Mouse (Mus musculus): ENCODE results near the gene Nt5c2. TPM values are rescaled to one million over a fixed set of nuclear protein-coding genes. Genes with fewer than 3 reads are reported as not detected.

Gene Nt5c2
- polyA plus RNA-seq, 1 experiment from 2014 or later: 23.0 TPM

GRCm38 (mm10) chr19:46911492-46911891 is 103.5 kb downstream of the Nt5c2 start:
- ATAC-seq: no peak
- no peak overlapping the region for H3K27ac ChIP-seq (ENCODE audit: low read depth, low read length)
- no peak overlapping the region for H3K9ac ChIP-seq (ENCODE audit: low read depth, low read length)
- no peaks in the 10 kb centered on the region for H3K27me3 ChIP-seq (replicated peaks; ENCODE audit: control insufficient read depth, insufficient read depth, low read length)
- H3K4me1 ChIP-seq (replicated peaks; ENCODE audit: control insufficient read depth, insufficient read depth, low read length): no peaks in the 10 kb centered on the region
- TF ChIP-seq CTCF (IDR thresholded peaks at IDR 0.05; ENCODE audit: low read depth): no peak
- WGBS: 62% methylated on average over 3 of the region's 3 CpGs
- H3K4me2 ChIP-seq (replicated peaks; ENCODE audit: low read depth): no peak overlapping the region
- H3K36me3 ChIP-seq (ENCODE audit: control insufficient read depth, insufficient read depth): no peaks in the 10 kb centered on the region
- H3K4me3 ChIP-seq (ENCODE audit: low read depth, low read length): no peak overlapping the region
- H3K9me3 ChIP-seq (ENCODE audit: control insufficient read depth): no peaks in the 10 kb centered on the region

- 82% methylated on average over 4 of the region's 4 CpGs for WGBS
- Histone ChIP-seq H3K27ac (ENCODE audit: low read depth, low read length) (no peak overlapping the region), H3K4me1 (replicated peaks; ENCODE audit: control insufficient read depth, insufficient read depth, low read length) (no peaks in the 10 kb centered on the region)
Measured at GRCm38 (mm10) chr19:46908977-46909376, 106.0 kb downstream of the Nt5c2 start.

GRCm38 (mm10) chr19:46908207-46908606 is 106.7 kb downstream of the Nt5c2 start:
- Histone ChIP-seq H3K36me3 (ENCODE audit: control insufficient read depth, insufficient read depth) (no peaks in the 10 kb centered on the region; the same call in 1 of the 2 replicates), H3K9ac (ENCODE audit: low read depth, low read length) (no peak overlapping the region), H3K4me1 (replicated peaks; ENCODE audit: control insufficient read depth, insufficient read depth, low read length) (no peaks in the 10 kb centered on the region), H3K27ac (ENCODE audit: low read depth, low read length) (no peak overlapping the region), H3K4me3 (ENCODE audit: low read depth, low read length) (no peak overlapping the region), H3K9me3 (ENCODE audit: control insufficient read depth) (no peaks in the 10 kb centered on the region), H3K27me3 (replicated peaks; ENCODE audit: control insufficient read depth, insufficient read depth, low read length) (no peaks in the 10 kb centered on the region), H3K4me2 (replicated peaks; ENCODE audit: low read depth) (no peak overlapping the region)
- TF ChIP-seq CTCF (IDR thresholded peaks at IDR 0.05; ENCODE audit: low read depth): no peak
- WGBS: 84% methylated on average over 5 of the region's 5 CpGs
- ATAC-seq: no peak

More at GRCm38 (mm10) chr19:46908977-46909376, 106.0 kb downstream of the Nt5c2 start:
- Histone ChIP-seq H3K27me3 (replicated peaks; ENCODE audit: control insufficient read depth, insufficient read depth, low read length) (no peaks in the 10 kb centered on the region), H3K36me3 (ENCODE audit: control insufficient read depth, insufficient read depth) (no peaks in the 10 kb centered on the region; the same call in 1 of the 2 replicates), H3K9me3 (ENCODE audit: control insufficient read depth) (no peaks in the 10 kb centered on the region), H3K4me3 (ENCODE audit: low read depth, low read length) (no peak overlapping the region), H3K4me2 (replicated peaks; ENCODE audit: low read depth) (no peak overlapping the region), H3K9ac (ENCODE audit: low read depth, low read length) (no peak overlapping the region)
- ATAC-seq: no peak
- no peak for TF ChIP-seq CTCF (IDR thresholded peaks at IDR 0.05; ENCODE audit: low read depth)

- H3K4me1 ChIP-seq (replicated peaks; ENCODE audit: control insufficient read depth, insufficient read depth, low read length): no peaks in the 10 kb centered on the region
- no peak overlapping the region for H3K9ac ChIP-seq (ENCODE audit: low read depth, low read length)
- ATAC-seq: no peak
- no peaks in the 10 kb centered on the region for H3K9me3 ChIP-seq (ENCODE audit: control insufficient read depth)
- H3K4me3 ChIP-seq (ENCODE audit: low read depth, low read length): no peak overlapping the region
- no peaks in the 10 kb centered on the region for H3K27me3 ChIP-seq (replicated peaks; ENCODE audit: control insufficient read depth, insufficient read depth, low read length)
- TF ChIP-seq CTCF (IDR thresholded peaks at IDR 0.05; ENCODE audit: low read depth): no peak
- H3K4me2 ChIP-seq (replicated peaks; ENCODE audit: low read depth): no peak overlapping the region
- H3K27ac ChIP-seq (ENCODE audit: low read depth, low read length): no peak overlapping the region
- WGBS: 75% methylated on average over 4 of the region's 4 CpGs
- H3K36me3 ChIP-seq (ENCODE audit: control insufficient read depth, insufficient read depth): no peaks in the 10 kb centered on the region; the same call in 1 of the 2 replicates
Measured at GRCm38 (mm10) chr19:46905971-46906370, 109.0 kb downstream of the Nt5c2 start.

- H3K27me3 ChIP-seq (replicated peaks; ENCODE audit: control insufficient read depth, insufficient read depth, low read length): no peaks in the 10 kb centered on the region
- H3K36me3 ChIP-seq (ENCODE audit: control insufficient read depth, insufficient read depth): no peaks in the 10 kb centered on the region; the same call in 1 of the 2 replicates
- no peak for ATAC-seq
- H3K9ac ChIP-seq (ENCODE audit: low read depth, low read length): no peak overlapping the region
- H3K4me2 ChIP-seq (replicated peaks; ENCODE audit: low read depth): no peak overlapping the region
- no peaks in the 10 kb centered on the region for H3K9me3 ChIP-seq (ENCODE audit: control insufficient read depth)
- H3K27ac ChIP-seq (ENCODE audit: low read depth, low read length): no peak overlapping the region
- TF ChIP-seq CTCF (IDR thresholded peaks at IDR 0.05; ENCODE audit: low read depth): no peak
- H3K4me1 ChIP-seq (replicated peaks; ENCODE audit: control insufficient read depth, insufficient read depth, low read length): no peaks in the 10 kb centered on the region
- H3K4me3 ChIP-seq (ENCODE audit: low read depth, low read length): no peak overlapping the region
Measured at GRCm38 (mm10) chr19:46905383-46905782, 109.6 kb downstream of the Nt5c2 start.

GRCm38 (mm10) chr19:46904907-46905306 is 110.0 kb downstream of the Nt5c2 start:
- Histone ChIP-seq H3K27ac (ENCODE audit: low read depth, low read length) (no peak overlapping the region), H3K36me3 (ENCODE audit: control insufficient read depth, insufficient read depth) (no peaks in the 10 kb centered on the region; the same call in 1 of the 2 replicates), H3K4me3 (ENCODE audit: low read depth, low read length) (no peak overlapping the region), H3K4me2 (replicated peaks; ENCODE audit: low read depth) (no peak overlapping the region), H3K9me3 (ENCODE audit: control insufficient read depth) (no peaks in the 10 kb centered on the region), H3K4me1 (replicated peaks; ENCODE audit: control insufficient read depth, insufficient read depth, low read length) (no peaks in the 10 kb centered on the region), H3K27me3 (replicated peaks; ENCODE audit: control insufficient read depth, insufficient read depth, low read length) (no peaks in the 10 kb centered on the region), H3K9ac (ENCODE audit: low read depth, low read length) (no peak overlapping the region)
- TF ChIP-seq CTCF (IDR thresholded peaks at IDR 0.05; ENCODE audit: low read depth): no peak
- ATAC-seq: no peak
- WGBS: 100% methylated on average over 1 of the region's 1 CpGs

- Histone ChIP-seq H3K27me3 (replicated peaks; ENCODE audit: control insufficient read depth, insufficient read depth, low read length) (no peaks in the 10 kb centered on the region), H3K9me3 (ENCODE audit: control insufficient read depth) (no peaks in the 10 kb centered on the region), H3K36me3 (ENCODE audit: control insufficient read depth, insufficient read depth) (no peaks in the 10 kb centered on the region; the same call in 1 of the 2 replicates), H3K4me2 (replicated peaks; ENCODE audit: low read depth) (no peak overlapping the region), H3K4me3 (ENCODE audit: low read depth, low read length) (no peak overlapping the region), H3K9ac (ENCODE audit: low read depth, low read length) (no peak overlapping the region), H3K4me1 (replicated peaks; ENCODE audit: control insufficient read depth, insufficient read depth, low read length) (0 out of 2 replicates have a peak, but pooled peaks cover 3% of the 10 kb centered on the region), H3K27ac (ENCODE audit: low read depth, low read length) (no peak overlapping the region)
- no peak for ATAC-seq
- 93% methylated on average over 5 of the region's 5 CpGs for WGBS
- TF ChIP-seq CTCF (IDR thresholded peaks at IDR 0.05; ENCODE audit: low read depth): no peak
Measured at GRCm38 (mm10) chr19:46903379-46903778, 111.6 kb downstream of the Nt5c2 start.

Measured in intestine, postnatal 0 days (tissue).